Mouse (Mus musculus): ENCODE measurements around the gene Cbfa2t3. TPM values are rescaled to one million over a fixed set of nuclear protein-coding genes. Genes with fewer than 3 reads are reported as not detected.

Gene Cbfa2t3
- total and polyA plus RNA-seq, 3 experiments: 10.5 to 102 TPM; not detected in 1

- no peaks in the 10 kb centered on the region for H3K9me3 ChIP-seq (replicated peaks; ENCODE audit: insufficient read depth, low read length)
- H3K79me2 ChIP-seq (ENCODE audit: control insufficient read depth, insufficient read depth, low read length, poor library complexity): no peaks in the 10 kb centered on the region
- TF ChIP-seq MXI1 (IDR thresholded peaks at IDR 0.05; ENCODE audit: low read depth, low read length) (no peak), SMC3 (IDR thresholded peaks at IDR 0.05; ENCODE audit: low read depth, low read length) (peak; percentile 29; the same call in 1 of the 2 replicates), ZC3H11A (IDR thresholded peaks at IDR 0.05; ENCODE audit: low read depth, low read length) (no peak), POLR2A (IDR thresholded peaks at IDR 0.05; ENCODE audit: control insufficient read depth in 1 of 2, insufficient read depth in 1 of 2, low read depth in 1 of 2, low read length in 2 of 2, poor library complexity in 1 of 2) (no peak), ELF1 (IDR thresholded peaks at IDR 0.05; ENCODE audit: low read depth, low read length) (0 out of 2 replicates have a peak, but pooled peaks have one; percentile 35), USF1 (IDR thresholded peaks at IDR 0.05; ENCODE audit: low read depth, low read length) (no peak), UBTF (IDR thresholded peaks at IDR 0.05; ENCODE audit: borderline replicate concordance, insufficient read depth, low read depth, low read length) (no peak)
- no peak overlapping the region for H3K4me3 ChIP-seq (ENCODE audit: control insufficient read depth in 1 of 2, insufficient read depth in 1 of 2, low read depth in 2 of 2, low read length in 2 of 2)
- no peak overlapping the region for H3K9ac ChIP-seq (ENCODE audit: control insufficient read depth, low read depth, low read length, poor library complexity, severe bottlenecking)
- H3K27ac ChIP-seq (ENCODE audit: control insufficient read depth, low read depth, low read length): no peak overlapping the region
- no peaks in the 10 kb centered on the region for H3K27me3 ChIP-seq (ENCODE audit: control insufficient read depth in 1 of 2, insufficient read depth in 2 of 2, low read length in 2 of 2)
- DNase-seq (ENCODE audit: low read depth, low spot score): no peak
- no peaks in the 10 kb centered on the region for H3K4me1 ChIP-seq (ENCODE audit: control insufficient read depth in 1 of 2, insufficient read depth in 2 of 2, low read length in 2 of 2)
- H3K36me3 ChIP-seq (ENCODE audit: control insufficient read depth in 1 of 2, insufficient read depth in 2 of 2, low read length in 2 of 2): peaks cover 0 to 2% of the 10 kb centered on the region in 2 experiments; a peak in 1 of 4 replicates
Measured at GRCm38 (mm10) chr8:122626896-122627295, 72.0 kb downstream of the Cbfa2t3 start.

GRCm38 (mm10) chr8:122625811-122626210 lies 73.1 kb downstream of the Cbfa2t3 start:
- TF ChIP-seq RAD21 (IDR thresholded peaks at IDR 0.05; ENCODE audit: low read depth, low read length) (no peak), MXI1 (IDR thresholded peaks at IDR 0.05; ENCODE audit: low read depth, low read length) (no peak), GABPA (IDR thresholded peaks at IDR 0.05; ENCODE audit: low read depth, low read length) (no peak), GATA1 (IDR thresholded peaks at IDR 0.05; ENCODE audit: low read depth, low read length) (no peak), MYC (IDR thresholded peaks at IDR 0.05; ENCODE audit: low read depth, low read length) (no peak), MAZ (IDR thresholded peaks at IDR 0.05; ENCODE audit: low read depth, low read length) (no peak), USF2 (IDR thresholded peaks at IDR 0.05; ENCODE audit: borderline replicate concordance in 1 of 2, insufficient read depth in 1 of 2, low read depth in 1 of 2, low read length in 2 of 2) (no peak), CHD1 (IDR thresholded peaks at IDR 0.05; ENCODE audit: low read depth, low read length) (no peak), NELFE (IDR thresholded peaks at IDR 0.05; ENCODE audit: low read depth, low read length) (no peak), MYB (IDR thresholded peaks at IDR 0.05; ENCODE audit: low read depth, low read length) (no peak), POLR2A (IDR thresholded peaks at IDR 0.05; ENCODE audit: control insufficient read depth in 1 of 2, insufficient read depth in 1 of 2, low read depth in 1 of 2, low read length in 2 of 2, poor library complexity in 1 of 2) (no peak), E2F4 (IDR thresholded peaks at IDR 0.05; ENCODE audit: borderline replicate concordance, low read depth, low read length) (no peak), ZKSCAN1 (IDR thresholded peaks at IDR 0.05; ENCODE audit: low read depth, low read length) (no peak), TAL1 (IDR thresholded peaks at IDR 0.05; ENCODE audit: low read length) (no peak), ELF1 (IDR thresholded peaks at IDR 0.05; ENCODE audit: low read depth, low read length) (no peak), JUND (IDR thresholded peaks at IDR 0.05; ENCODE audit: low read depth, low read length) (no peak), TBP (IDR thresholded peaks at IDR 0.05; ENCODE audit: low read depth, low read length) (no peak), POLR2AphosphoS5 (IDR thresholded peaks at IDR 0.05; ENCODE audit: borderline replicate concordance, low read depth, low read length) (no peak)
- no peaks in the 10 kb centered on the region for H3K9me3 ChIP-seq (replicated peaks; ENCODE audit: insufficient read depth, low read length)
- H3K4me1 ChIP-seq (ENCODE audit: control insufficient read depth in 1 of 2, insufficient read depth in 2 of 2, low read length in 2 of 2): no peaks in the 10 kb centered on the region
- H3K9ac ChIP-seq (ENCODE audit: control insufficient read depth, low read depth, low read length, poor library complexity, severe bottlenecking): no peak overlapping the region
- DNase-seq (ENCODE audit: low read depth, low spot score): no peak
- H3K27ac ChIP-seq (ENCODE audit: control insufficient read depth, low read depth, low read length): no peak overlapping the region
- no peaks in the 10 kb centered on the region for H3K79me2 ChIP-seq (ENCODE audit: control insufficient read depth, insufficient read depth, low read length, poor library complexity)
- no peak overlapping the region for H3K4me3 ChIP-seq (ENCODE audit: control insufficient read depth in 1 of 2, insufficient read depth in 1 of 2, low read depth in 2 of 2, low read length in 2 of 2)
- no peaks in the 10 kb centered on the region for H3K27me3 ChIP-seq (ENCODE audit: control insufficient read depth in 1 of 2, insufficient read depth in 2 of 2, low read length in 2 of 2)
- peaks cover 0 to 2% of the 10 kb centered on the region in 2 experiments; a peak in 1 of 4 replicates for H3K36me3 ChIP-seq (ENCODE audit: control insufficient read depth in 1 of 2, insufficient read depth in 2 of 2, low read length in 2 of 2)

Data from MEL (cell line).